Mouse (Mus musculus) heart, embryonic 11.5 days (tissue): Measurements from ENCODE around the gene Ccl24. TPM values are rescaled to one million over a fixed set of nuclear protein-coding genes. Genes with fewer than 3 reads are reported as not detected.

Source experiments
- ATAC-seq: fragments of 200-750 bp; cut with Nextera tagmentation; replicated peaks from 2 replicates; pipeline ENCODE4 v1.8.0; 2017; ENCODE audit warnings: moderate library complexity; ENCODE audit not compliant: insufficient number of reproducible peaks, low FRiP score, low TSS enrichment
- H3K27ac ChIP-seq: fragments of 300-500 bp; sonication (generic); 2 replicates; pipeline ENCODE4 v1.5.1; 2014; ENCODE audit warnings: mild to moderate bottlenecking, low read depth, low read length
- H3K27me3 ChIP-seq: fragments of 300-500 bp; sonication (generic); 2 replicates; pipeline ENCODE4 v1.6.1; 2014; ENCODE audit warnings: mild to moderate bottlenecking, low read length, mixed read lengths; ENCODE audit not compliant: control insufficient read depth, insufficient read depth
- H3K36me3 ChIP-seq: fragments of 300-500 bp; sonication (generic); 2 replicates; pipeline ENCODE4 v1.6.1; 2014; ENCODE audit warnings: mild to moderate bottlenecking, low read length, moderate library complexity, mixed read lengths; ENCODE audit not compliant: control insufficient read depth, insufficient read depth
- H3K4me1 ChIP-seq: fragments of 300-500 bp; sonication (generic); 2 replicates; pipeline ENCODE4 v1.6.1; 2014; ENCODE audit warnings: low read length; ENCODE audit not compliant: control insufficient read depth, insufficient read depth
- H3K4me2 ChIP-seq: fragments of 300-500 bp; sonication (generic); 2 replicates; pipeline ENCODE4 v1.6.1; 2014; ENCODE audit warnings: mild to moderate bottlenecking, moderate library complexity
- H3K4me3 ChIP-seq: fragments of 300-500 bp; sonication (generic); 2 replicates; pipeline ENCODE4 v1.5.1; 2014; ENCODE audit warnings: low read depth, low read length
- H3K9ac ChIP-seq: fragments of 300-500 bp; sonication (generic); 2 replicates; pipeline ENCODE4 v1.6.1; 2014; ENCODE audit warnings: mild to moderate bottlenecking, low read depth, low read length, moderate library complexity
- H3K9me3 ChIP-seq: fragments of 300-500 bp; sonication (generic); replicated peaks from 2 replicates; pipeline ENCODE4 v1.6.1; 2016; ENCODE audit warnings: low read length; ENCODE audit not compliant: control insufficient read depth
- WGBS: fragments of 180-500 bp; shearing (Covaris S2); extraction: QIAGEN DNeasy Blood & Tissue Kit; methylation state at CpG from one replicate; pipeline ENCODE4 v1.1.7; 2014; ENCODE audit not compliant: insufficient replicate concordance; 5-methylcytosine and 5-hydroxymethylcytosine counted together
- polyA plus RNA-seq: library from polyadenylated mRNA; unstranded; fragments of >200 nt; fragmentation: Nextera tagmentation; extraction: Ambion mirVana; gene quantifications from 2 replicates; pipeline ENCODE4 v1.2.1, GENCODE M21; 2014

Gene Ccl24
- polyA plus RNA-seq, 1 experiment from 2014 or later: 0.93 TPM

DNA sequence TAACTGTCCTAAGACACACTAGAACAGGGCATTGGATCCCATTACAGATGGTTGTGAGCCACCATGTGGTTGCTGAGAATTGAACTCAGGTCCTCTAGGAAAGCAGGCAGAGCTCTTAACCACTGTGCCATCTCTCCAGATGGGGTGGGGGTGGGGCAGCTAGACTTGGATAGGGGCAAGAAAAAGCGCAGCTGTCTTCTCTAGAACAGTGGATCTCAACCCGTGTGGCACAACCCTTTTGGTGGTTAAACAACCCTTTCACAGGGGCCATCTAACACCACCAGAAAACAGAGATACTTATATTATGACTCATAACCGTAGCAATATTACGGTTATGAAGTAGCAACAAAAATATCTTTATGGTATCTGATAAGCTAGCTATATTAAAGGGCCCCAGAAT lies 14.9 kb upstream of the Ccl24 start:
- Histone ChIP-seq H3K4me1 (no peaks in the 10 kb centered on the region), H3K36me3 (no peaks in the 10 kb centered on the region), H3K27me3 (no peaks in the 10 kb centered on the region), H3K4me2 (no peak overlapping the region), H3K9me3 (no peaks in the 10 kb centered on the region; the same call in 1 of the 2 replicates), H3K4me3 (no peak overlapping the region), H3K9ac (no peak overlapping the region), H3K27ac (no peak overlapping the region)
- ATAC-seq: no peak
- 79% methylated on average over 4 of the region's 4 CpGs for WGBS

DNA sequence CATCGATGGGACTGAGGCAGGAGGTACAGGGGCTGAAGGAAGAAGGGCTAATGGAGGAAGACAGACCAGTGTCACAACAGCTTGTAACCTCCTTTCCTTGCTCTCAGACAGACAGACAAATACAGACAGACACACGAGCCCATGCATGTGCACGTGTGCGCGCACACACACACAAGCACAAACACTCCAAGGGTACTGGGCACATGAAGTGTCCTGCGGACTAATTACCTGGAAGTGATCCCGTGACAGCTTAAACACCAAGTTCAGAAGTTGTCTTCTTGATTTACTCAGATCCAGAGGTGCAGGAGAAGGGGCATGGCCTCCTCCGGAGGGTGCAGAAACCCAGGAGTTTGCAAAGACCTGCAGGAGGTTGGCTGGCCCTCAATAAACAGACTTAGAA lies 12.8 kb upstream of the Ccl24 start:
- Histone ChIP-seq H3K4me3 (no peak overlapping the region), H3K27me3 (no peaks in the 10 kb centered on the region), H3K36me3 (no peaks in the 10 kb centered on the region), H3K9me3 (no peaks in the 10 kb centered on the region; the same call in 1 of the 2 replicates), H3K27ac (no peak overlapping the region), H3K4me2 (no peak overlapping the region), H3K9ac (no peak overlapping the region), H3K4me1 (no peaks in the 10 kb centered on the region)
- no peak for ATAC-seq
- whole genome bisulfite sequencing: 89% methylated on average over 8 of the region's 8 CpGs

DNA sequence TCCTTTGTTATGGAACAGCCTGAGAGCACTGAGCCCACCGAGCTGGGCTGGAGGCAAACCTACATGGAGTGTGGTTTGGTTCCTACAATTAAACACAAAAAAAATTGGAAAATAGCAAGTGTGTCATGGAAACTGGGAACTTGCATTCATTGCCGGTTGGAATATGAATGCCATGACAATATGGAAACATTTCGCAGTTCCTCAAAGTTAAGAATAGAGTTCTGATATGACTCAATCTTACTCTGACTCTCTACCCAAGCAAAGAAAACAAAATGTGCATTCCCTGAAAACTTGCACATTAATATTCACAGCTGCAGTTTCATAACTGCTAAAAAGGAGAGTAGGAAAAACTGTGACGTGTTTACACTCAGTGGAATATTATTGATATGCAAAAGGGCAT lies 9.5 kb upstream of the Ccl24 start:
- Histone ChIP-seq H3K36me3 (no peaks in the 10 kb centered on the region), H3K9ac (no peak overlapping the region), H3K9me3 (no peaks in the 10 kb centered on the region), H3K27ac (no peak overlapping the region), H3K4me3 (no peak overlapping the region), H3K27me3 (no peaks in the 10 kb centered on the region), H3K4me1 (no peaks in the 10 kb centered on the region), H3K4me2 (no peak overlapping the region)
- WGBS: 80% methylated on average over 4 of the region's 4 CpGs
- ATAC-seq: no peak

DNA sequence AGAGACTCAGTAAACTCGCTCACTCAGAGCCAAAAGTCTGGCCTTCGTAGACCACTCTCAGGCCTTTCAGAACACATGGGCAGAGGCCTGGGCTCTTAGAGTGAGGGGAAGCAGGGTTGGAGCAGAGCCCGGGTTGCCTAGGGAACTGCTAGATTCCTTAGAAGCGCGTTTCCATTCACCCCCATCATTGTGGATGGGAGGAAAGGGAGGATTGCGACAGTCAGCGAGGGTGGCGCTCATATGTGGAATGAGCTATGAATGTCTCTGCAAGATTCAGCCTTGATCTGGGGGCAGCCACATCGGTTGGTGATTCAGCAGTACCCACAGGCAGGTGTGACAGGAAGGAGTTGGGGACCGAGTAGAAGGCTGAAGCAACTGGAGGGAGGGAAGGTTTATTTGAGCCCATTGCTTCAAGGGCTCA lies 6.5 kb upstream of the Ccl24 start:
- Histone ChIP-seq H3K36me3 (no peaks in the 10 kb centered on the region), H3K27me3 (no peaks in the 10 kb centered on the region), H3K4me3 (no peak overlapping the region), H3K27ac (no peak overlapping the region), H3K4me1 (no peaks in the 10 kb centered on the region), H3K9me3 (no peaks in the 10 kb centered on the region), H3K4me2 (no peak overlapping the region), H3K9ac (no peak overlapping the region)
- ATAC-seq: no peak
- WGBS: 83% methylated on average over 10 of the region's 10 CpGs

DNA sequence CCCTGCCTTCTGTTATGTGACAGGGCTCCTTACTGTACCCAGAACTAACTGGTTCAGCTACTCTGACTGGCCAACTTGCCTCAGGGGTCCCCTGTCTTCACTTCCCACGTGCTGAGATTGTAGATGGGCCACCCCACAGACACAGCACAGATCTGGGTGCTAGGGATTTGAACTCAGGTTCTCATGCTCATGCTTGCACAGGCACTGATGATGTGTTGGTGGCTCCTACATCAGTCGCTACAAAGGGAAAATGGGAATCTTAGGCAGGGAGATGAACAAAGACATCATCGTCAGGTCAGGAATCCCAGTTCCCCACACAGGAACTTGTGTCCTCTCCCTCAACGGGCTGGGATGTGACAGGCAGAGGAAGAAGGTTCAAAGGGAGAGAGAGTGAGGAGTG lies 3.2 kb upstream of the Ccl24 start:
- H3K27me3 ChIP-seq: no peaks in the 10 kb centered on the region
- H3K4me2 ChIP-seq: no peak overlapping the region
- no peaks in the 10 kb centered on the region for H3K4me1 ChIP-seq
- ATAC-seq: no peak
- no peak overlapping the region for H3K4me3 ChIP-seq
- no peak overlapping the region for H3K27ac ChIP-seq
- no peaks in the 10 kb centered on the region for H3K36me3 ChIP-seq
- WGBS: 57% methylated on average over 4 of the region's 4 CpGs
- no peak overlapping the region for H3K9ac ChIP-seq
- H3K9me3 ChIP-seq: no peaks in the 10 kb centered on the region

DNA sequence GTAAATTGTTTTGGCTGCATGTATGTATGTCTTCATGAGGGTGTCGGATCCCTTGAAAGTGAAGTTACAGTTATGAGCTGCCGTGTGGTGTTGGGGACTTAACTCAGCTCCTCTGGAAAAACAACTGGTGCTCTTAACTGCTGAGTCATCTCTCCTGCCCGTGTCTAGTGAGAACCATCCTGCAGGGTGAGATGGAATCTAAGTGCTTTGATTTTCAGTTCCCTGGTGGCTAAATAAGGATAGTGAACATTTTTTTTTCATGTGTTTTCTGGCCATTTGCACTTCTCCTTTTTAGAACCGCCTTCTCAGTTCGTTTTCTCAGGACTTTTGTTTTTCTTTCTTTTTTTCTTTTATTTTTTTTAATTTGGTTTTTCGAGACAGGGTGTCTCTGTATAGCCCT lies 4.2 kb downstream of the Ccl24 start:
- Histone ChIP-seq H3K4me3 (no peak overlapping the region), H3K27ac (no peak overlapping the region), H3K9me3 (no peaks in the 10 kb centered on the region), H3K9ac (no peak overlapping the region), H3K4me2 (no peak overlapping the region), H3K27me3 (no peaks in the 10 kb centered on the region), H3K4me1 (no peaks in the 10 kb centered on the region), H3K36me3 (no peaks in the 10 kb centered on the region)
- no peak for ATAC-seq
- 60% methylated on average over 6 of the region's 6 CpGs for WGBS

DNA sequence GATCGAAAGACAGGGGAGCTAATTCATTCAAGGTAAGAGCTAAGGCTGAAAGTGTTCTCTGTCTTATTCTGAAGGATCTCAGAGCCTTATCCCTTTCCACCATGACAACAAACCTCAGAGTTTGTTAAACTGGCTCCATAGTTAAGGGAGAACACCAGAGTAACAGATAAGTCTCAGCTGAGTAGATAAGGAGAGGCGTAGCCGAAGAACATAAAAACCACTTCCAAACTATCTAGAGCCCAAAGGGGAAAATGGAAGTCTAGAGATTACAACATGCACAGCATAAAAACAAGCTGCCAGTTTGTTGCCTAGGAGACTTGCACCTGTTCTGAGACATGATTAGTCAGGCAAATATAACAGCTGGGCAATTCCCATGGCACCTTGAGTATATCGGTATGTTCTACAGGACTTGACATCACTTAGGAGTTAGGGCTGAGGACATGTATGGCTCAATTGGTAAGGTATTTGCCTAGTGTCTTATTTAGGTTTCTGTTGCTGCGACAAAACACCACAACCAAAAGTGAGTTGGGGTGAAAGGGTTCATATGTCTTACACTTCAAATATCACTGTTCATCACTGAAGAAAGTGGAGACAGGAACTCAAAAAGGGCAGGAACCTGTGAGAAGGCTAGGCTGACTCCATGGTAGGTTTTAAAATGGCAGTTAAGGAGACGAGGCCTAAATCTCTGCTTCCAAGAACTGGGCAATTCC lies 5.1 kb downstream of the Ccl24 start:
- H3K4me1 ChIP-seq: no peaks in the 10 kb centered on the region
- H3K4me2 ChIP-seq: no peak overlapping the region
- no peak overlapping the region for H3K27ac ChIP-seq
- H3K27me3 ChIP-seq: no peaks in the 10 kb centered on the region
- H3K9ac ChIP-seq: no peak overlapping the region
- no peaks in the 10 kb centered on the region for H3K36me3 ChIP-seq
- 73% methylated on average over 6 of the region's 6 CpGs for WGBS
- no peaks in the 10 kb centered on the region for H3K9me3 ChIP-seq
- no peak overlapping the region for H3K4me3 ChIP-seq
- no peak for ATAC-seq

DNA sequence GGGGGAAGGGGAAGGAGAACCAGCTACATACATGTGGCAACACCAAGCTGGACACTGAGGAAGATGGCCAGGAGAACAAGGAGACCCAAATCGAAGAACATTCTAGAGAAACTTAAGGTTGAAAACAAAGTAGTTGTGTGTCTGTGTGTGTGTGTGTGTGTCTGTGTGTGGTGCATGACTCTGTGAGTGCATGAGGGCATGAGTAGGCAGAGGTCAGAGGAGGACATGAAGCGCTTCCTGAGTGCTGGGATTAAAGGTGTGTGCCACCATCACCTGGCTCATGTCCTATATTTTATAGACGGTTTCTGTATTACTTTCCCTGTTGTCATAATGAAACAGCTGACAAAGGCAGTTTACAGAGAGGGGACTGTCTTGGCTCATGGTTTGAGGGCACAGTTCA lies 9.4 kb downstream of the Ccl24 start, which contains the start of gene Ccl26:
Gene Ccl26 (minus strand): TSS at position 101 of the 400 bp plus-strand sequence.
- ATAC-seq: no peak
- no peaks in the 10 kb centered on the region for H3K36me3 ChIP-seq
- WGBS: 79% methylated on average over 3 of the region's 3 CpGs

DNA sequence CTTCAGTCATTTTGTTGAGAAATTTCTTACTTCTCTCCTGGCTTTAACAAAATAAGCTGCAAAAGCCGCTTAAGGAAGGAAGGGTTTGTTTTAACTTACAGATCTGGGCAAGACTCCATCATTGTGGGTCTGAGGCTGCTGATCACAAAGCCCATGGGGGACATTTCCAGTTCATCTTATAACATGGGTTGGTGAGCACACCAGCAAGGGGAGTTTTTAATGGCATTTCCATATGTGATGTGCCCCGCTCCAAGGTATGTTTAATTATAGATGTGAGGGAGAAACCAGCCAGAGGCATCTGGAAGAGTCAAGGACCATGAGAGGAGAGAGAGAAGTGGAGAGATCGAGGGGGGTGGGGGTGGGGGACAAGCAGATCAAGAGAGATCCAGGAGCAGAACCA lies 15.2 kb downstream of the Ccl24 start:
- Histone ChIP-seq H3K27ac (no peak overlapping the region), H3K4me1 (no peaks in the 10 kb centered on the region), H3K27me3 (no peaks in the 10 kb centered on the region), H3K36me3 (no peaks in the 10 kb centered on the region), H3K9ac (no peak overlapping the region), H3K9me3 (no peaks in the 10 kb centered on the region), H3K4me3 (no peak overlapping the region), H3K4me2 (no peak overlapping the region)
- 62% methylated on average over 3 of the region's 3 CpGs for WGBS
- ATAC-seq: no peak

More for the DNA sequence above, 9.4 kb downstream of the Ccl24 start, which contains the start of gene Ccl26:
- H3K27ac ChIP-seq: no peak within 1 kb of the TSS
- no peak within 1 kb of the TSS for H3K4me2 ChIP-seq
- H3K9me3 ChIP-seq: no peaks in the 10 kb centered on the region
- H3K9ac ChIP-seq: no peak within 1 kb of the TSS
- no peaks in the 10 kb centered on the region for H3K4me1 ChIP-seq
- H3K4me3 ChIP-seq: no peak within 1 kb of the TSS
- H3K27me3 ChIP-seq: no peaks in the 10 kb centered on the region
